In genomic region chr5:98855741-98856140, GRCm38 (mm10) we compare ENCODE assay signal across 10 mouse cellular contexts. TPM values are rescaled to one million over a fixed set of nuclear protein-coding genes. Genes with fewer than 3 reads are reported as not detected.
DNase-seq lines count a peak whose midpoint lies in the region; ATAC-seq and TF ChIP-seq lines count a peak whose summit lies in the region.
"Had no signal": no experiment of that assay in that cellular context is flagged by ENCODE, and none has a peak within 500 bp of the region (broad histone marks: within the 10 kb centered on the region; RNA-seq: fewer than 3 reads in every experiment).

No protein-coding gene starts in this region.

- no peaks in the 10 kb centered on the region for H3K36me3 ChIP-seq in heart, postnatal 0 days (replicated peaks; ENCODE audit: control insufficient read depth, insufficient read depth, low read length)
- no peaks in the 10 kb centered on the region for H3K36me3 ChIP-seq in hindbrain, embryonic 14.5 days (replicated peaks; ENCODE audit: control insufficient read depth, insufficient read depth)
- H3K36me3 ChIP-seq in neural tube, embryonic 11.5 days (ENCODE audit: control insufficient read depth, insufficient read depth, low read length) = no peaks in the 10 kb centered on the region

- H3K4me3 ChIP-seq in heart, postnatal 0 days (ENCODE audit: low read depth, low read length) = peak overlapping the region; percentile 53
- peak overlapping the region; percentile 65 for H3K4me3 ChIP-seq in cortical plate, adult 2 months (ENCODE audit: insufficient read depth, low read length)
- peak overlapping the region; percentile 64 for H3K4me3 ChIP-seq in hindbrain, embryonic 14.5 days (replicated peaks; ENCODE audit: low read length)
- H3K4me3 ChIP-seq in neural tube, embryonic 11.5 days (ENCODE audit: low read depth, low read length) = no peak overlapping the region
- H3K4me3 ChIP-seq: myocyte had no signal

- TF ChIP-seq POLR2A in cortical plate, adult 2 months (IDR thresholded peaks at IDR 0.05; ENCODE audit: extremely low read depth, insufficient read depth, low read length) = no peak

- H3K27me3 ChIP-seq in heart, postnatal 0 days (ENCODE audit: control insufficient read depth, insufficient read depth, low read length) = peaks cover 52% of the 10 kb centered on the region
- H3K27me3 ChIP-seq in hindbrain, embryonic 14.5 days (ENCODE audit: control insufficient read depth, insufficient read depth, low read length) = peaks cover 37% of the 10 kb centered on the region
- peaks cover 26% of the 10 kb centered on the region for H3K27me3 ChIP-seq in neural tube, embryonic 11.5 days (ENCODE audit: control insufficient read depth, insufficient read depth, low read length)

- WGBS in heart, postnatal 0 days = 13% methylated on average over 12 of the region's 12 CpGs
- 17% methylated on average over 12 of the region's 12 CpGs for WGBS in hindbrain, embryonic 14.5 days
- 10% methylated on average over 12 of the region's 12 CpGs for WGBS in neural tube, embryonic 11.5 days

- no peak overlapping the region for H3K9ac ChIP-seq in heart, postnatal 0 days (replicated peaks; ENCODE audit: low read depth, low read length)
- H3K9ac ChIP-seq in hindbrain, embryonic 14.5 days = peak overlapping the region; percentile 66; the same call in 1 of the 2 replicates
- no peak overlapping the region for H3K9ac ChIP-seq in neural tube, embryonic 11.5 days (ENCODE audit: low read length)

- H3K4me1 ChIP-seq in heart, postnatal 0 days (ENCODE audit: control insufficient read depth, insufficient read depth) = no peaks in the 10 kb centered on the region
- no peaks in the 10 kb centered on the region for H3K4me1 ChIP-seq in cortical plate, adult 2 months (ENCODE audit: control insufficient read depth, insufficient read depth, low read length)
- H3K4me1 ChIP-seq in hindbrain, embryonic 14.5 days (replicated peaks; ENCODE audit: control insufficient read depth, insufficient read depth, low read length) = peaks cover 7% of the 10 kb centered on the region
- 0 out of 2 replicates have a peak, but pooled peaks cover 2% of the 10 kb centered on the region for H3K4me1 ChIP-seq in neural tube, embryonic 11.5 days (ENCODE audit: control insufficient read depth, insufficient read depth, low read length)

- peak overlapping the region; percentile 86 for H3K4me2 ChIP-seq in heart, postnatal 0 days (ENCODE audit: low read depth, low read length)
- peak overlapping the region; percentile 100 for H3K4me2 ChIP-seq in hindbrain, embryonic 14.5 days (replicated peaks)
- H3K4me2 ChIP-seq in neural tube, embryonic 11.5 days (ENCODE audit: low read depth) = peak overlapping the region; percentile 90

- DNase-seq in heart, postnatal 0 days (ENCODE audit: low spot score) = no peak
- DNase-seq in heart, adult 8-10 months (ENCODE audit: low spot score) = no peak
- peak; percentile 38 for DNase-seq in hindbrain, embryonic 14.5 days (ENCODE audit: low spot score)
- no peak for DNase-seq in neural tube, embryonic 11.5 days (ENCODE audit: low spot score)
- no peak for DNase-seq in layer of hippocampus, adult 9-10 months (ENCODE audit: low spot score)
- no peak for DNase-seq in left cerebral cortex, adult 9 months (ENCODE audit: low spot score in 2 of 2)
- no peak for DNase-seq in cerebellum, postnatal 36 days

- no peaks in the 10 kb centered on the region for H3K9me3 ChIP-seq in heart, postnatal 0 days (replicated peaks; ENCODE audit: control insufficient read depth, low read length)
- no peaks in the 10 kb centered on the region for H3K9me3 ChIP-seq in hindbrain, embryonic 14.5 days (ENCODE audit: control insufficient read depth, low read length)
- no peaks in the 10 kb centered on the region for H3K9me3 ChIP-seq in neural tube, embryonic 11.5 days (ENCODE audit: control insufficient read depth, low read length)

- ATAC-seq in heart, postnatal 0 days (ENCODE audit: insufficient read depth, low read depth) = no peak
- no peak for ATAC-seq in hindbrain, embryonic 14.5 days (ENCODE audit: low FRiP score)
- no peak for ATAC-seq in neural tube, embryonic 11.5 days (ENCODE audit: insufficient read depth, low FRiP score, low TSS enrichment)

- no peak for TF ChIP-seq EP300 in heart, postnatal 0 days (IDR thresholded peaks at IDR 0.05; ENCODE audit: low read depth)

- H3K27ac ChIP-seq in heart, postnatal 0 days (ENCODE audit: low read depth) = no peak overlapping the region
- no peak overlapping the region for H3K27ac ChIP-seq in cortical plate, adult 2 months (ENCODE audit: insufficient read depth, low read length)
- H3K27ac ChIP-seq in hindbrain, embryonic 14.5 days = no peak overlapping the region
- no peak overlapping the region for H3K27ac ChIP-seq in neural tube, embryonic 11.5 days (ENCODE audit: low read depth, low read length)

- no peak for TF ChIP-seq CTCF in heart, postnatal 0 days (IDR thresholded peaks at IDR 0.05; ENCODE audit: low read depth)
- TF ChIP-seq CTCF in cortical plate, adult 2 months (IDR thresholded peaks at IDR 0.05; ENCODE audit: extremely low read depth, insufficient read depth, low read length) = no peak

RNA-seq across cellular contexts. Expression of gene Bmp3, which starts 1.5 kb away (rescaled TPM):
- total RNA-seq in heart, postnatal 0 days (2014; rRNA removed; ENCODE audit: low replicate concordance) = 0.77 and 7.0 TPM in 2 replicates
- 0.10 and 0.15 TPM in 2 replicates for polyA plus RNA-seq in heart, postnatal 0 days (2015; fragmentation: Nextera tagmentation; extraction: Ambion mirVana)
- total RNA-seq in heart, adult 8-10 months (2022) = under 1 TPM; 0.22 to 0.50 (median 0.36) TPM
- polyA plus RNA-seq in cortical plate, adult 2 months (2012; rRNA removed) = 7.1 TPM in 2 replicates
- 2.2 and 2.7 TPM in 2 replicates for polyA plus RNA-seq in hindbrain, embryonic 14.5 days (2014; fragmentation: Nextera tagmentation; extraction: Ambion mirVana)
- 0.68 and 0.82 TPM in 2 replicates for polyA plus RNA-seq in neural tube, embryonic 11.5 days (2014; fragmentation: Nextera tagmentation; extraction: Ambion mirVana)
- total RNA-seq: ES-E14 had no signal
- polyA plus RNA-seq: myocyte had no signal
